Mouse (Mus musculus) cortical plate, adult 2 months (tissue): Measurements from ENCODE around the gene Gm11487. TPM values are rescaled to one million over a fixed set of nuclear protein-coding genes. Genes with fewer than 3 reads are reported as not detected.
"Not testable (repeated sequence)": the region's sequence is repeated elsewhere in the genome, so short reads cannot be mapped to it uniquely, and the experiment has no call there.

Experiments
- H3K27ac ChIP-seq: fragments of 200-500 bp; 2 replicates; pipeline ENCODE4 v1.5.1; 2012; ENCODE audit warnings: low read length, control low read depth, inconsistent platforms; ENCODE audit not compliant: insufficient read depth
- H3K4me1 ChIP-seq: fragments of 200-500 bp; 2 replicates; pipeline ENCODE4 v1.6.1; 2011; ENCODE audit warnings: low read length; ENCODE audit not compliant: control insufficient read depth, insufficient read depth
- H3K4me3 ChIP-seq: fragments of 200-500 bp; 2 replicates; pipeline ENCODE4 v1.5.1; 2011; ENCODE audit warnings: mild to moderate bottlenecking, low read length, control low read depth; ENCODE audit not compliant: insufficient read depth
- CTCF ChIP-seq: fragments of 200-500 bp; IDR thresholded peaks from 2 replicates; pipeline ENCODE4 v1.5.1; 2011; ENCODE audit warnings: mild to moderate bottlenecking, control low read depth, low read length; ENCODE audit not compliant: insufficient read depth; ENCODE audit errors: extremely low read depth
- POLR2A ChIP-seq: fragments of 200-500 bp; IDR thresholded peaks from 2 replicates; pipeline ENCODE4 v1.6.1; 2011; ENCODE audit warnings: mild to moderate bottlenecking, low read length, control low read depth; ENCODE audit not compliant: insufficient read depth; ENCODE audit errors: extremely low read depth
- polyA plus RNA-seq: library from polyadenylated mRNA; depleted of rRNA; stranded (reverse); fragments of >200 nt; gene quantifications from 2 replicates; pipeline ENCODE4 v1.2.3, GENCODE M21; 2012; rRNA removed

Gene Gm11487
- not detected in 2 replicates for polyA plus RNA-seq

DNA sequence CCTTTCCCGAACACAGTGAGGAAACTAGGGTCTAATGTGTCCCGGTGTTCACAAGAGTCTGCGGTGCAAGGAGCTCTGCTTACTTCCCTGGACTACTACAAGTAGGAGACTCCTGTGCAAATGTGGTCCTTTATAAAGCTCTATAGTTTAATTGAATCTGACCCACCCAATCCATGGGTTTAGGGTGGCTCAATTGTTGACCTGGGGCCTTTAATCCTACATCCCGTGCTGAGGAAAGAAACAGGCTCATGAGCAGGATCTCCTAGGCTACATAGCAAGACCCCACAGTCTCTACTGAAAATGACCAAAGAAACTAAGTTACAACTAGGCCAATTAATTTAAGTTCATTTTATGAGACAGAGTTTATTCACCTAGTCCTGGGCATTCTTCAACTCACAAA lies at the start of gene Gm11487:
Gene Gm11487 (minus strand): TSS at position 101 of the 400 bp plus-strand sequence.
- not testable (repeated sequence) for H3K4me1 ChIP-seq, H3K4me3 ChIP-seq, H3K27ac ChIP-seq

DNA sequence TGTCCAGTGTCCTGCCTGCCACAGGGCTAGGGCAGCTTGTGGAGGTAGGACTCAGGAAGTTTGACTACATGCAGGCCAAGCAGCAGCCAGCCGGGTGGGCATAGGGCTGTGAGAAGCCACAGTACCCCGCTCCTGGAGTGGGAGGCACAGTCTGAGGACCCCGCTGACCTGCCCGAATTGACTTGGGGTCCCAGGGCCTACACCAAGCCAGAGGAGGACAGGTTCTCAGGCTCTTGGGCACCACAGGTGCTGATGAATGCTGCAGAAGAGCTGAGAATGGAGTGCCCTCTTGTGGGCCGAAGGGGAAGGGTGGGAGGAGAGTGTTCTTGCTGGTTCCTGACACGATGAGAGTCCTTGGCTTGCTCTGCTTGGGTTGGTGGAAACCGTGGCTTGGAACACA lies 39.8 kb upstream of the Gm11487 start:
- Histone ChIP-seq H3K27ac (no peak overlapping the region), H3K4me1 (no peaks in the 10 kb centered on the region), H3K4me3 (no peak overlapping the region)
- no peak for TF ChIP-seq POLR2A
- TF ChIP-seq CTCF: 0 out of 2 replicates have a peak, but pooled peaks have one; percentile 13

DNA sequence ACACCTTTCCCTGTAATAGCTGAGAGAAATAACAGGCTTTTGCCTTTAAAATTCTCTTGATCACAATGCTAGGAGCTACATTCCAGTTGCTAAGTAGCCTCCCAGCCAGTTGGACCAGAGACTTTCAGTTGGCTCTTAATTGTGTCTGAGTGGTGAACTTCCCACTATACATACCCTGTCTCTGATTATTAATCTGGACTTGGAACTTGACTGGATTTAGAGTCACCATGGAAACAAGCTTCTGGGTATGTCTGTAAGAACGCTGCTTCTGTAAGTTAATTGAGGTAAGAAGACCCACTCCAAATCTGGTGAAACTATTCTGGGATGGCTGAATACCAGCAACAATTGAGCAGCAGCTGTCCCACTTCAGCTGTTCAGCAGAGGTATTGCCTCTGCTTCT lies 37.7 kb upstream of the Gm11487 start:
- TF ChIP-seq POLR2A (no peak), CTCF (no peak)
- Histone ChIP-seq H3K4me1 (no peaks in the 10 kb centered on the region), H3K27ac (no peak overlapping the region), H3K4me3 (no peak overlapping the region)

DNA sequence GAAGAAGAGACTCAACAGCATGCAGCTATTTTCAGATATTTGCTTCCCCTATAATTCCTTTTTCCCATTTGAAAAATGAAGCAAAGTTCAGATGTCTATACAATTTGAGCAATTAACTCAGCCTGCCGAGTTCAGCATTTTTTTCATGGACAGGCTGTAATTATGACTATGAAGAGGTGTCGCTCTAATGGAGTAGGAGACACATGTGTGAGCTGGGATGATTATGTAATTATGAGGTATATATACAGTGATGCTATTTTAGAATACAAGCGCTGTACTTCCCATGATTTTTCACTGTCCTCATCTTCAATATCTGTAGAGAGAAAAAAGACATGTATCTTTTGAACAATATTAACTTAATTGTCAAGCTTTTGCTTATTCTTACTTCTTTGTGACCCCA lies 21.0 kb upstream of the Gm11487 start:
- TF ChIP-seq POLR2A: no peak
- no peak for TF ChIP-seq CTCF
- H3K4me3 ChIP-seq: no peak overlapping the region
- no peak overlapping the region for H3K27ac ChIP-seq
- no peaks in the 10 kb centered on the region for H3K4me1 ChIP-seq

DNA sequence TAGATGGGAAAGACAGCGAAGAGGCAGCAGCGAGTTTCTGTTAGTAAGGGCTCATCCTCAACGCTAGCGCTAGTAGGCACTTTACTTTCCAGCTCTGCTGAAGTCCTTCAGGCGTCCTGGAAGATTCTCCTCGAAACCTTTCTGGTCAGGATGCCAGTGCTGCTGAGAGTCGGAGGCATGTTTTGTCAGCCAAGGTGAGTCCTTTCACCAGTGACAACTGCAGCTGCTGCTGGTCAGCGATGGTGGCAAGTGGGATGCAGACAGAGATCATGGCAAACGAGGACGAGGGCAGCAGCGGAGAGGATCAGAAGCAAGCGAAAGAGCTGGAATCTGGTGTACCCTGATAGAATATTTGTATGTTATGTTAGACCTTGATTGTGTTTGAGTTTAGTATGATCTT lies 18.2 kb upstream of the Gm11487 start:
- Histone ChIP-seq H3K27ac (no peak overlapping the region), H3K4me1 (no peaks in the 10 kb centered on the region), H3K4me3 (no peak overlapping the region)
- no peak for TF ChIP-seq CTCF
- TF ChIP-seq POLR2A: no peak

DNA sequence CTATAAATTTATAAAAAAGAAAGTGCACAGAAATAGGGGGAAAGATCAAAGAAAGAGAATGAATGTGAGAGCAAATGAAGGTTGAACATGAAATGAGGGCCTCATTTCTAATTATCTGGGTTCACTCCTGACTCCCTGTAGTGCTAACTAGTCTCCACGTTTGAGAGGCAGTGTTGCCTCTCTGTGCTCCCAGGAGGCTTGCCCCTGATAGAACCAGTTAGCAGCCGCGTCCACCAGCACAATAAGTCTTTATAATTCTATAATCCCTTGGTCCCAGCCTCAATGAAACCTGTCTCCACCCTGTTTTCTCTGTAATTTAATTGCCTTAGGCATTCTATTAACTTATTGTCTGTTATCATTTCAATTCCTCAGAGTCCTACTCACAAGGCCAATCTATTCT lies 38.3 kb downstream of the Gm11487 start:
- no peak overlapping the region for H3K4me3 ChIP-seq
- H3K27ac ChIP-seq: no peak overlapping the region
- H3K4me1 ChIP-seq: no peaks in the 10 kb centered on the region
- TF ChIP-seq CTCF: no peak
- no peak for TF ChIP-seq POLR2A

Other genes starting within 250 kb of the Gm11487 start
- gene Gm11238, start 202.8 kb upstream of the Gm11487 start, polyA plus RNA-seq: not detected in 2 replicates
- not detected in 2 replicates for gene Gm11237, start 217.9 kb upstream of the Gm11487 start, polyA plus RNA-seq
- not detected in 2 replicates for gene Gm11236, start 233.0 kb upstream of the Gm11487 start, polyA plus RNA-seq